Mouse (Mus musculus) MEL (cell line): Measurements from ENCODE around the gene Gm20388. TPM values are rescaled to one million over a fixed set of nuclear protein-coding genes. Genes with fewer than 3 reads are reported as not detected.
A peak's percentile ranks its signal among the peaks of the same experiment; 100 is the strongest.

Source experiments
- DNase-seq: peaks from one replicate; pipeline ENCODE4 v3.0.0; 2011; ENCODE audit warnings: low read depth, low spot score
- H3K27ac ChIP-seq: 2 replicates; pipeline ENCODE4 v1.5.1; 2012; ENCODE audit warnings: low read depth, mild to moderate bottlenecking, control low read depth, low read length, moderate library complexity; ENCODE audit not compliant: control insufficient read depth
- H3K27me3 ChIP-seq, 2 experiments: fragments of 150-350 bp in 1 of 2; sonication (generic) in 1 of 2; 2 replicates each; pipeline ENCODE4 v1.6.1; 2012; ENCODE audit warnings: low read length in 2 of 2, mild to moderate bottlenecking in 2 of 2, improper control_type of control experiment in 1 of 2, moderate library complexity in 1 of 2; ENCODE audit not compliant: insufficient read depth in 2 of 2, control insufficient read depth in 1 of 2
- H3K36me3 ChIP-seq, 2 experiments: 2 replicates each; pipeline ENCODE4 v1.6.1; 2012 to 2014; ENCODE audit warnings: low read length in 2 of 2, improper control_type of control experiment in 1 of 2, inconsistent platforms in 1 of 2, mild to moderate bottlenecking in 1 of 2; ENCODE audit not compliant: insufficient read depth in 2 of 2, control insufficient read depth in 1 of 2
- H3K4me1 ChIP-seq, 2 experiments: fragments of 150-350 bp in 1 of 2; sonication (generic) in 1 of 2; 2 replicates each; pipeline ENCODE4 v1.6.1; 2012; ENCODE audit warnings: low read length in 2 of 2, improper control_type of control experiment in 1 of 2, mild to moderate bottlenecking in 1 of 2; ENCODE audit not compliant: insufficient read depth in 2 of 2, control insufficient read depth in 1 of 2
- H3K4me3 ChIP-seq, 2 experiments: fragments of 150-350 bp in 1 of 2; sonication (generic) in 1 of 2; 2 replicates each; pipeline ENCODE4 v1.5.1; 2012; ENCODE audit warnings: low read depth in 2 of 2, low read length in 2 of 2, mild to moderate bottlenecking in 2 of 2, moderate library complexity in 2 of 2, control low read depth in 1 of 2, improper control_type of control experiment in 1 of 2; ENCODE audit not compliant: control insufficient read depth in 1 of 2, insufficient read depth in 1 of 2
- H3K79me2 ChIP-seq: 2 replicates; pipeline ENCODE4 v1.6.1; 2012; ENCODE audit warnings: mild to moderate bottlenecking, low read length, moderate library complexity; ENCODE audit not compliant: control insufficient read depth, poor library complexity, insufficient read depth
- H3K9ac ChIP-seq: 2 replicates; pipeline ENCODE4 v1.6.1; 2012; ENCODE audit warnings: low read depth, mild to moderate bottlenecking, control low read depth, low read length, moderate library complexity; ENCODE audit not compliant: control insufficient read depth, poor library complexity, severe bottlenecking
- H3K9me3 ChIP-seq: fragments of 150-350 bp; sonication (generic); replicated peaks from 2 replicates; pipeline ENCODE4 v1.6.1; 2012; ENCODE audit warnings: mild to moderate bottlenecking, low read length, improper control_type of control experiment, moderate library complexity; ENCODE audit not compliant: insufficient read depth
- BHLHE40 ChIP-seq: IDR thresholded peaks from 2 replicates; pipeline ENCODE4 v1.6.1; 2012; ENCODE audit warnings: low read depth, mild to moderate bottlenecking, inconsistent platforms, low read length, improper control_type of control experiment, borderline replicate concordance
- E2F4 ChIP-seq: IDR thresholded peaks from 2 replicates; pipeline ENCODE4 v1.6.1; 2011; ENCODE audit warnings: low read depth, low read length, improper control_type of control experiment, borderline replicate concordance
- EP300 ChIP-seq, 2 experiments: IDR thresholded peaks; 2 replicates each; pipeline ENCODE4 v1.6.1; 2011; ENCODE audit warnings: improper control_type of control experiment in 2 of 2, low read length in 2 of 2, low read depth in 1 of 2, mild to moderate bottlenecking in 1 of 2
- ETS1 ChIP-seq: IDR thresholded peaks from 2 replicates; pipeline ENCODE4 v1.6.1; 2012; ENCODE audit warnings: low read depth, mild to moderate bottlenecking, inconsistent platforms, low read length, improper control_type of control experiment, moderate library complexity
- GATA1 ChIP-seq: IDR thresholded peaks from 2 replicates; pipeline ENCODE4 v1.6.1; 2011; ENCODE audit warnings: low read depth, low read length, improper control_type of control experiment
- HCFC1 ChIP-seq: IDR thresholded peaks from 2 replicates; pipeline ENCODE4 v1.6.1; 2012; ENCODE audit warnings: low read depth, mild to moderate bottlenecking, inconsistent platforms, low read length, improper control_type of control experiment, moderate library complexity
- JUND ChIP-seq: IDR thresholded peaks from 2 replicates; pipeline ENCODE4 v1.6.1; 2011; ENCODE audit warnings: low read depth, mild to moderate bottlenecking, improper control_type of control experiment, low read length
- MAX ChIP-seq: IDR thresholded peaks from 2 replicates; pipeline ENCODE4 v1.6.1; 2011; ENCODE audit warnings: low read length, improper control_type of control experiment
- MXI1 ChIP-seq: IDR thresholded peaks from 2 replicates; pipeline ENCODE4 v1.6.1; 2011; ENCODE audit warnings: mild to moderate bottlenecking, low read depth, low read length, improper control_type of control experiment
- NELFE ChIP-seq: IDR thresholded peaks from 2 replicates; pipeline ENCODE4 v1.6.1; 2011; ENCODE audit warnings: low read depth, low read length, improper control_type of control experiment
- NRF1 ChIP-seq: IDR thresholded peaks from 2 replicates; pipeline ENCODE4 v1.6.1; 2014; ENCODE audit warnings: low read depth, mild to moderate bottlenecking, inconsistent platforms, low read length, improper control_type of control experiment, moderate library complexity; ENCODE audit not compliant: poor library complexity, insufficient read depth, severe bottlenecking
- RAD21 ChIP-seq: IDR thresholded peaks from 2 replicates; pipeline ENCODE4 v1.6.1; 2011; ENCODE audit warnings: mild to moderate bottlenecking, low read depth, low read length, improper control_type of control experiment
- RCOR1 ChIP-seq: IDR thresholded peaks from 2 replicates; pipeline ENCODE4 v1.6.1; 2012; ENCODE audit warnings: low read depth, mild to moderate bottlenecking, inconsistent platforms, low read length, improper control_type of control experiment
- SIN3A ChIP-seq: IDR thresholded peaks from 2 replicates; pipeline ENCODE4 v1.6.1; 2012; ENCODE audit warnings: low read length, improper control_type of control experiment, inconsistent platforms
- TAL1 ChIP-seq: IDR thresholded peaks from 2 replicates; pipeline ENCODE4 v1.6.1; 2012; ENCODE audit warnings: mild to moderate bottlenecking, inconsistent platforms, low read length, moderate library complexity, mixed read lengths
- TCF12 ChIP-seq: IDR thresholded peaks from 2 replicates; pipeline ENCODE4 v1.6.1; 2014; ENCODE audit warnings: low read depth, mild to moderate bottlenecking, inconsistent platforms, low read length, improper control_type of control experiment, moderate library complexity
- USF2 ChIP-seq, 2 experiments: IDR thresholded peaks; 2 replicates each; pipeline ENCODE4 v1.6.1; 2011 to 2012; ENCODE audit warnings: improper control_type of control experiment in 2 of 2, low read length in 2 of 2, borderline replicate concordance in 1 of 2, inconsistent platforms in 1 of 2, low read depth in 1 of 2, mild to moderate bottlenecking in 1 of 2; ENCODE audit not compliant: insufficient read depth in 1 of 2
- ZKSCAN1 ChIP-seq: IDR thresholded peaks from 2 replicates; pipeline ENCODE4 v1.6.1; 2012; ENCODE audit warnings: low read depth, mild to moderate bottlenecking, inconsistent platforms, low read length, improper control_type of control experiment, moderate library complexity
- ZMIZ1 ChIP-seq: IDR thresholded peaks from 2 replicates; pipeline ENCODE4 v1.6.1; 2012; ENCODE audit warnings: low read depth, mild to moderate bottlenecking, inconsistent platforms, low read length, improper control_type of control experiment, moderate library complexity
- polyA plus RNA-seq, 2 experiments: library from polyadenylated mRNA; stranded (reverse) in 1 of 2; unstranded in 1 of 2; fragments of >175 nt in 1 of 2; fragments of >200 nt in 1 of 2; gene quantifications; 2 replicates each; pipeline versions ENCODE4 v1.2.1 to v1.2.4; 2012; ENCODE audit warnings: low replicate concordance in 2 of 2, low read depth in 1 of 2; ENCODE audit not compliant: insufficient read length in 2 of 2, insufficient read depth in 1 of 2, missing spikeins in 1 of 2
- total RNA-seq: library from RNA; depleted of rRNA; stranded (reverse); fragments of 300-350 nt; gene quantifications from 2 replicates; pipeline ENCODE4 v1.2.3, GENCODE M21; 2012

Gm20388 gene
- total and polyA plus RNA-seq, 3 experiments: 11.1 to 17.8 TPM; not detected in 1

- Histone ChIP-seq H3K36me3 (peaks cover 18 to 43% of the 10 kb centered on the region in 2 experiments), H3K9ac (no peak overlapping the region), H3K4me3 (no peak overlapping the region), H3K9me3 (no peaks in the 10 kb centered on the region), H3K79me2 (peaks cover 83% of the 10 kb centered on the region), H3K27me3 (no peaks in the 10 kb centered on the region), H3K4me1 (peaks cover 4 to 13% of the 10 kb centered on the region in 2 experiments; a peak in 3 of 4 replicates), H3K27ac (no peak overlapping the region)
- TF ChIP-seq RCOR1: no peak
- TF ChIP-seq ZMIZ1: 0 out of 2 replicates have a peak, but pooled peaks have one; percentile 20
- DNase-seq: no peak
Measured at GRCm38 (mm10) chr8:122679325-122679920, 2768.8 kb downstream of the Gm20388 start.

- no peak overlapping the region for H3K27ac ChIP-seq
- no peaks in the 10 kb centered on the region for H3K9me3 ChIP-seq
- peaks cover 4 to 15% of the 10 kb centered on the region in 2 experiments for H3K4me1 ChIP-seq
- peaks cover 25 to 47% of the 10 kb centered on the region in 2 experiments for H3K36me3 ChIP-seq
- no peaks in the 10 kb centered on the region for H3K27me3 ChIP-seq
- TF ChIP-seq NELFE (no peak), RAD21 (no peak), NRF1 (no peak), USF2 (IDR thresholded peaks at IDR 0.05; ENCODE audit: borderline replicate concordance in 1 of 2, insufficient read depth in 1 of 2, low read depth in 1 of 2, low read length in 2 of 2) (no peak), BHLHE40 (no peak)
- H3K79me2 ChIP-seq: peaks cover 82% of the 10 kb centered on the region
- no peak overlapping the region for H3K4me3 ChIP-seq
- no peak for DNase-seq
- H3K9ac ChIP-seq: no peak overlapping the region
Measured at GRCm38 (mm10) chr8:122680171-122680570, 2769.5 kb downstream of the Gm20388 start.

- peak overlapping the region; percentile 29; the same call in 1 of the 2 replicates for H3K27ac ChIP-seq
- no peaks in the 10 kb centered on the region for H3K27me3 ChIP-seq
- no peaks in the 10 kb centered on the region for H3K9me3 ChIP-seq
- peaks cover 48 to 50% of the 10 kb centered on the region in 2 experiments for H3K36me3 ChIP-seq
- peaks cover 7 to 37% of the 10 kb centered on the region in 2 experiments for H3K4me1 ChIP-seq
- peak; percentile 54 for DNase-seq
- H3K4me3 ChIP-seq: no peak overlapping the region
- H3K79me2 ChIP-seq: peaks cover 82% of the 10 kb centered on the region
- no peak overlapping the region for H3K9ac ChIP-seq
- TF ChIP-seq USF2 (IDR thresholded peaks at IDR 0.05; ENCODE audit: borderline replicate concordance in 1 of 2, insufficient read depth in 1 of 2, low read depth in 1 of 2, low read length in 2 of 2) (no peak), NRF1 (no peak), RAD21 (no peak), MAX (no peak), SIN3A (peak; percentile 56; the same call in 1 of the 2 replicates), JUND (no peak), E2F4 (no peak), RCOR1 (peak; percentile 40; the same call in 1 of the 2 replicates), TCF12 (peak; percentile 87), GATA1 (peak; percentile 73), MXI1 (0 out of 2 replicates have a peak, but pooled peaks have one; percentile 27), ETS1 (peak; percentile 56), HCFC1 (no peak), ZKSCAN1 (peak; percentile 47; the same call in 1 of the 2 replicates), TAL1 (peak; percentile 28; the same call in 1 of the 2 replicates), EP300 (IDR thresholded peaks at IDR 0.05; ENCODE audit: low read depth in 1 of 2, low read length in 2 of 2) (peak; percentile 61 to 75)
Measured at GRCm38 (mm10) chr8:122682820-122683219, 2772.2 kb downstream of the Gm20388 start.
